Mouse (Mus musculus) hindbrain, postnatal 0 days (tissue): ENCODE measurements around the gene Tenm2. TPM values are rescaled to one million over a fixed set of nuclear protein-coding genes. Genes with fewer than 3 reads are reported as not detected.

Source experiments
- ATAC-seq: fragments of 200-750 bp; cut with Nextera tagmentation; 2 replicates; pipeline ENCODE4 v1.8.0; 2017; ENCODE audit warnings: mild to moderate bottlenecking, moderate TSS enrichment, moderate library complexity
- DNase-seq: peaks from one replicate; pipeline ENCODE4 v3.0.0-alpha.2; 2015; ENCODE audit warnings: low spot score
- H3K27ac ChIP-seq: fragments of 300-500 bp; sonication (generic); 2 replicates; pipeline ENCODE4 v1.5.1; 2014; ENCODE audit warnings: mild to moderate bottlenecking
- H3K27me3 ChIP-seq: fragments of 300-500 bp; sonication (generic); 2 replicates; pipeline ENCODE4 v1.6.1; 2014; ENCODE audit warnings: low read length, mixed read lengths; ENCODE audit not compliant: insufficient read depth
- H3K36me3 ChIP-seq: fragments of 300-500 bp; sonication (generic); 2 replicates; pipeline ENCODE4 v1.6.1; 2014; ENCODE audit warnings: low read length, mixed read lengths; ENCODE audit not compliant: insufficient read depth
- H3K4me1 ChIP-seq: fragments of 300-500 bp; sonication (generic); 2 replicates; pipeline ENCODE4 v1.6.1; 2014; ENCODE audit warnings: antibody characterized with exemption, low read length, mixed read lengths; ENCODE audit not compliant: insufficient read depth
- H3K4me2 ChIP-seq: fragments of 300-500 bp; sonication (generic); 2 replicates; pipeline ENCODE4 v1.6.1; 2014; ENCODE audit warnings: low read depth, mild to moderate bottlenecking, low read length, moderate library complexity, mixed read lengths
- H3K4me3 ChIP-seq: fragments of 300-500 bp; sonication (generic); 2 replicates; pipeline ENCODE4 v1.5.1; 2014; ENCODE audit warnings: low read length
- H3K9ac ChIP-seq: fragments of 300-500 bp; sonication (generic); replicated peaks from 2 replicates; pipeline ENCODE4 v1.6.1; 2014; ENCODE audit warnings: mild to moderate bottlenecking, low read length, moderate library complexity, mixed read lengths
- H3K9me3 ChIP-seq: fragments of 300-500 bp; sonication (generic); 2 replicates; pipeline ENCODE4 v1.6.1; 2016; ENCODE audit warnings: low read length, mixed read lengths
- CTCF ChIP-seq: IDR thresholded peaks from 2 replicates; pipeline ENCODE4 v1.5.1; 2016; ENCODE audit warnings: antibody characterized with exemption, control low read depth, low read depth
- WGBS: fragments of 180-500 bp; shearing (Covaris S2); extraction: QIAGEN DNeasy Blood & Tissue Kit; methylation state at CpG from one replicate; pipeline ENCODE4 v1.1.7; 2014; 5-methylcytosine and 5-hydroxymethylcytosine counted together
- polyA plus RNA-seq: library from polyadenylated mRNA; unstranded; fragments of >200 nt; fragmentation: Nextera tagmentation; extraction: Ambion mirVana; gene quantifications from 2 replicates; pipeline ENCODE4 v1.2.1, GENCODE M21; 2015
- total RNA-seq: library from RNA; depleted of rRNA; stranded (reverse); fragments of >200 nt; gene quantifications from 2 replicates; pipeline ENCODE4 v1.2.3, GENCODE M21; 2014

The Tenm2 gene
- total and polyA plus RNA-seq, 2 experiments from 2014 or later, result 30.1 to 78.0 TPM

- Histone ChIP-seq H3K9ac (no peak overlapping the region), H3K4me2 (no peak overlapping the region), H3K27me3 (no peaks in the 10 kb centered on the region), H3K27ac (no peak overlapping the region), H3K4me1 (no peaks in the 10 kb centered on the region), H3K36me3 (no peaks in the 10 kb centered on the region), H3K4me3 (no peak overlapping the region), H3K9me3 (no peaks in the 10 kb centered on the region)
- no peak for TF ChIP-seq CTCF
- 80% methylated on average over 1 of the region's 1 CpGs for WGBS
- no peak for ATAC-seq
- no peak for DNase-seq
These were observed 571.7 kb downstream of the Tenm2 start for GRCm38 (mm10) chr11:36664026-36664425.

- H3K27ac ChIP-seq, result no peak overlapping the region
- H3K27me3 ChIP-seq, result no peaks in the 10 kb centered on the region
- 58% methylated on average over 3 of the region's 3 CpGs for WGBS
- no peak for TF ChIP-seq CTCF
- no peak for DNase-seq
- no peaks in the 10 kb centered on the region for H3K4me1 ChIP-seq
- no peak overlapping the region for H3K4me2 ChIP-seq
- no peaks in the 10 kb centered on the region for H3K36me3 ChIP-seq
- no peak overlapping the region for H3K9ac ChIP-seq
- no peaks in the 10 kb centered on the region for H3K9me3 ChIP-seq
- no peak for ATAC-seq
- H3K4me3 ChIP-seq, result no peak overlapping the region
These were observed 572.2 kb downstream of the Tenm2 start for GRCm38 (mm10) chr11:36663571-36663970.

DNA sequence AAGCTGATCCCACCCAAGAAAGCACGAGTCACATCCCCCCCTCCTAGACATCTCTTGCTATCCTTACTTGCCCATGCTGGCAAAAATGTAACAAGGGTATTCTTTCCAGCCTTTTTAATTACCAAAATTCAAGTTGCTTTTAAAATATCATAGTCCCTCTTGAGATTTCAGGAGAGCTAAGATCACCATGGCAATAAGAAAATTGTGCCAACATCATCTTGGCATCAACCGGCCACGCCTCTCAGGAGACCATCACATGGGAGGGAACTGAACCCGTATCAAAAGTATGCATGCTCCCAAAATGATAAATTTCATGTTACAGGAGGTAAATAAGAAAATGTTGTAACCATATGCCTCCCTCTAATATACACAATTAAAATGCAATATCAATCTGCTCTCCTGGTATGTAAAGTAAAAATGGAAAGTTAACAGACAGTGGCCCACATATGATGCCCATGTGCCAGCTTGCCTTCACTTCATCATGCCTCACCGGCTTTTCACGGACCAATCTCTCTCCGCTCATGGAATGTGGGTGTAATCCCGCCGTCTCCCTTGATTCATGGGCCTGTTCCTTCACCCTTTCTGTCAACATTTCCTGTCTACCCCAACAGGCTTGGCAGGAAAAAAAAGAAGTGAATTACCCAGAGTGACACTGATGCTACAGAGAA is 582.0 kb downstream of the Tenm2 start:
- H3K9me3 ChIP-seq, result no peaks in the 10 kb centered on the region
- no peak overlapping the region for H3K27ac ChIP-seq
- no peak overlapping the region for H3K4me2 ChIP-seq
- H3K36me3 ChIP-seq, result no peaks in the 10 kb centered on the region
- ATAC-seq, result no peak
- no peak overlapping the region for H3K4me3 ChIP-seq
- H3K27me3 ChIP-seq, result no peaks in the 10 kb centered on the region
- no peak overlapping the region for H3K9ac ChIP-seq
- H3K4me1 ChIP-seq, result peaks cover 3% of the 10 kb centered on the region; the same call in 1 of the 2 replicates
- DNase-seq, result peak; percentile 48
- TF ChIP-seq CTCF, result no peak
- WGBS, result 54% methylated on average over 9 of the region's 9 CpGs

- no peak for DNase-seq
These were observed 588.6 kb downstream of the Tenm2 start for GRCm38 (mm10) chr11:36647179-36647578.

GRCm38 (mm10) chr11:36635082-36635481 is 600.7 kb downstream of the Tenm2 start:
- no peak overlapping the region for H3K9ac ChIP-seq
- no peak for DNase-seq
- no peak for ATAC-seq
- no peak overlapping the region for H3K4me3 ChIP-seq
- no peak overlapping the region for H3K4me2 ChIP-seq
- no peaks in the 10 kb centered on the region for H3K9me3 ChIP-seq
- 39% methylated on average over 6 of the region's 6 CpGs for WGBS
- no peaks in the 10 kb centered on the region for H3K27me3 ChIP-seq
- H3K4me1 ChIP-seq, result no peaks in the 10 kb centered on the region
- H3K36me3 ChIP-seq, result no peaks in the 10 kb centered on the region
- TF ChIP-seq CTCF, result no peak
- H3K27ac ChIP-seq, result no peak overlapping the region

More at GRCm38 (mm10) chr11:36647179-36647578, 588.6 kb downstream of the Tenm2 start:
- Histone ChIP-seq H3K27me3 (no peaks in the 10 kb centered on the region), H3K36me3 (no peaks in the 10 kb centered on the region), H3K4me3 (no peak overlapping the region), H3K4me1 (no peaks in the 10 kb centered on the region), H3K9me3 (no peaks in the 10 kb centered on the region), H3K4me2 (no peak overlapping the region), H3K27ac (no peak overlapping the region), H3K9ac (no peak overlapping the region)
- TF ChIP-seq CTCF, result no peak
- ATAC-seq, result no peak
- 44% methylated on average over 1 of the region's 1 CpGs for WGBS

DNA sequence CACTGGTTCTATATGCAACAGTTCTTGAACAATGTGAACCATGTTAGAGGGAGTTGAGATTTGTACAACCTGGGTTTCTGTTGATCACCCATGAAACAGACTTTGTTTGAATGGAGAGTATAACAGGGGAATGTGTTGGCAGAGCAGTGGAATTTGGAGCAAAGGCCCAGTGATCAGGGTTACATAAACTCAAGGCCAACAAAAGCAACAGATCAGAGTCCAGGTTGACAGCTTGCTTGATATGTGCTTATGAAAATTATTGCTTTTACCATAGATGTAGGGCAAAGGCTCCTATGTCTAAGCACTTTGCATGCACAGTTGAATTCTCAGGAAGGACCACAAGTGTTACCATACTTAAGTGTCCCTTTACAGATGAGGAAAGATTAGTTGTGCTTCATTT is 603.6 kb downstream of the Tenm2 start:
- Histone ChIP-seq H3K9me3 (no peaks in the 10 kb centered on the region), H3K4me3 (no peak overlapping the region), H3K4me2 (no peak overlapping the region), H3K27me3 (no peaks in the 10 kb centered on the region), H3K27ac (no peak overlapping the region), H3K9ac (no peak overlapping the region), H3K4me1 (no peaks in the 10 kb centered on the region), H3K36me3 (no peaks in the 10 kb centered on the region)
- DNase-seq (no peak), ATAC-seq (no peak)
- no peak for TF ChIP-seq CTCF

DNA sequence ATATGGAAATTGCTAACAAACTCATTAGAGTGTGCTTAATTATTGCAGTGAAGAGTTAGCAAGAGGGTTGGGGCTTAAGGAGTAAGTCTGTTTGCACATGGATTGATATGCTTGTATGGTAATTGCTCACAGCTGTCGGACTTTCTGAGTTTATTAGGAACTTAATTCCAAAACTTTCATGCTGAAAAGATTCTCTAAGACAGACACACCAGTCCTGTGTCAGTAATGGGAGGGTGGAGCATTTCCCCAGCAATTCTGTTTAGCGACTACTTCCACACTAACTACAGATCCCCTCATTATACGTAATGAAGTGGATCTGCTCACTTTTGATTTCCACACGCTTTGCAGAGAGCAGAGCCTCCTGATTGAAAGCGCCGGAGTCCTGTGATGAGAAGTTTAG is 622.0 kb downstream of the Tenm2 start:
- 74% methylated on average over 6 of the region's 6 CpGs for WGBS
- Histone ChIP-seq H3K27ac (no peak overlapping the region), H3K4me1 (no peaks in the 10 kb centered on the region), H3K36me3 (no peaks in the 10 kb centered on the region), H3K9ac (no peak overlapping the region), H3K9me3 (no peaks in the 10 kb centered on the region), H3K4me2 (no peak overlapping the region), H3K4me3 (no peak overlapping the region), H3K27me3 (no peaks in the 10 kb centered on the region)
- DNase-seq (no peak), ATAC-seq (no peak)
- no peak for TF ChIP-seq CTCF
